Mouse (Mus musculus) central nervous system, embryonic 18 days (tissue): ENCODE results near the gene Gm973. TPM values are rescaled to one million over a fixed set of nuclear protein-coding genes. Genes with fewer than 3 reads are reported as not detected.

Source experiments
- polyA plus RNA-seq: library from polyadenylated mRNA; depleted of rRNA; stranded (reverse); fragments of >200 nt; gene quantifications from 2 replicates; pipeline ENCODE4 v1.2.3, GENCODE M21; 2012; rRNA removed

Gm973 gene
- polyA plus RNA-seq, result 5.3 and 5.6 TPM in 2 replicates

GRCm38 (mm10) chr1:59516026-59516917, at the start of gene Gm973:
TSS of gene Gm973 (plus strand) at chr1:59516264.

GRCm38 (mm10) chr1:59482331-59482695, 33.8 kb upstream of the Gm973 start, which contains the start of gene Fzd7:
TSS of gene Fzd7 (plus strand) at chr1:59482424.

GRCm38 (mm10) chr1:59670641-59671168, 154.6 kb downstream of the Gm973 start, which contains the start of gene Sumo1:
TSS of gene Sumo1 (minus strand) at chr1:59670834.

GRCm38 (mm10) chr1:59684819-59685755, 169.0 kb downstream of the Gm973 start, which contains the start of gene Nop58:
TSS of gene Nop58 (plus strand) at chr1:59684971.

Other genes with a start within 250 kb of the Gm973 start
- 4.8 and 6.2 TPM in 2 replicates for gene Fzd7, start 33.8 kb upstream of the Gm973 start, polyA plus RNA-seq
- 121 and 125 TPM in 2 replicates for gene Sumo1, start 154.6 kb downstream of the Gm973 start, polyA plus RNA-seq
- gene Nop58, start 168.7 kb downstream of the Gm973 start, polyA plus RNA-seq, result 55.7 and 61.7 TPM in 2 replicates
- 20.5 and 21.4 TPM in 2 replicates for gene Bmpr2, start 247.1 kb downstream of the Gm973 start, polyA plus RNA-seq